Mouse (Mus musculus): ENCODE measurements around the gene Tmem52. TPM values are rescaled to one million over a fixed set of nuclear protein-coding genes. Genes with fewer than 3 reads are reported as not detected.

Gene Tmem52
- polyA plus RNA-seq, 1 experiment from 2014 or later: not detected

GRCm38 (mm10) chr4:155482733-155483540 lies 14.0 kb downstream of the Tmem52 start:
- Histone ChIP-seq H3K27ac (ENCODE audit: low read depth, low read length) (no peak overlapping the region), H3K4me2 (no peak overlapping the region), H3K4me3 (ENCODE audit: low read depth, low read length) (no peak overlapping the region), H3K4me1 (ENCODE audit: control insufficient read depth, insufficient read depth, low read length) (no peaks in the 10 kb centered on the region), H3K27me3 (ENCODE audit: control insufficient read depth, insufficient read depth, low read length) (no peaks in the 10 kb centered on the region; the same call in 1 of the 2 replicates), H3K9ac (ENCODE audit: low read length) (no peak overlapping the region), H3K9me3 (ENCODE audit: control insufficient read depth, low read length) (no peaks in the 10 kb centered on the region), H3K36me3 (ENCODE audit: control insufficient read depth, insufficient read depth, low read length) (no peaks in the 10 kb centered on the region)
- ATAC-seq (ENCODE audit: low FRiP score): no peak
- DNase-seq (ENCODE audit: low spot score, missing footprints): no peak
- WGBS: 56% methylated on average over 8 of the region's 8 CpGs

GRCm38 (mm10) chr4:155485521-155485920 lies 16.6 kb downstream of the Tmem52 start:
- no peak overlapping the region for H3K27ac ChIP-seq (ENCODE audit: low read depth, low read length)
- WGBS: 90% methylated on average over 3 of the region's 3 CpGs
- H3K4me1 ChIP-seq (ENCODE audit: control insufficient read depth, insufficient read depth, low read length): peaks cover 3% of the 10 kb centered on the region
- H3K4me2 ChIP-seq: no peak overlapping the region
- no peaks in the 10 kb centered on the region; the same call in 1 of the 2 replicates for H3K27me3 ChIP-seq (ENCODE audit: control insufficient read depth, insufficient read depth, low read length)
- no peaks in the 10 kb centered on the region for H3K36me3 ChIP-seq (ENCODE audit: control insufficient read depth, insufficient read depth, low read length)
- no peak for DNase-seq (ENCODE audit: low spot score, missing footprints)
- no peak overlapping the region for H3K4me3 ChIP-seq (ENCODE audit: low read depth, low read length)
- no peak overlapping the region for H3K9ac ChIP-seq (ENCODE audit: low read length)
- no peak for ATAC-seq (ENCODE audit: low FRiP score)
- no peaks in the 10 kb centered on the region for H3K9me3 ChIP-seq (ENCODE audit: control insufficient read depth, low read length)

GRCm38 (mm10) chr4:155487746-155488145 lies 18.8 kb downstream of the Tmem52 start:
- DNase-seq (ENCODE audit: low spot score, missing footprints) (no peak), ATAC-seq (ENCODE audit: low FRiP score) (no peak)
- H3K9ac ChIP-seq (ENCODE audit: low read length): no peak overlapping the region
- no peaks in the 10 kb centered on the region for H3K9me3 ChIP-seq (ENCODE audit: control insufficient read depth, low read length)
- WGBS: 49% methylated on average over 3 of the region's 3 CpGs
- H3K27ac ChIP-seq (ENCODE audit: low read depth, low read length): no peak overlapping the region
- H3K36me3 ChIP-seq (ENCODE audit: control insufficient read depth, insufficient read depth, low read length): no peaks in the 10 kb centered on the region
- no peak overlapping the region for H3K4me3 ChIP-seq (ENCODE audit: low read depth, low read length)
- peaks cover 7% of the 10 kb centered on the region for H3K4me1 ChIP-seq (ENCODE audit: control insufficient read depth, insufficient read depth, low read length)
- H3K27me3 ChIP-seq (ENCODE audit: control insufficient read depth, insufficient read depth, low read length): no peaks in the 10 kb centered on the region; the same call in 1 of the 2 replicates
- no peak overlapping the region for H3K4me2 ChIP-seq

GRCm38 (mm10) chr4:155488232-155489025 lies 19.5 kb downstream of the Tmem52 start:
- Histone ChIP-seq H3K27ac (ENCODE audit: low read depth, low read length) (no peak overlapping the region), H3K36me3 (ENCODE audit: control insufficient read depth, insufficient read depth, low read length) (no peaks in the 10 kb centered on the region), H3K4me2 (no peak overlapping the region), H3K4me1 (ENCODE audit: control insufficient read depth, insufficient read depth, low read length) (peaks cover 10% of the 10 kb centered on the region), H3K4me3 (ENCODE audit: low read depth, low read length) (no peak overlapping the region), H3K9me3 (ENCODE audit: control insufficient read depth, low read length) (no peaks in the 10 kb centered on the region), H3K27me3 (ENCODE audit: control insufficient read depth, insufficient read depth, low read length) (no peaks in the 10 kb centered on the region; the same call in 1 of the 2 replicates), H3K9ac (ENCODE audit: low read length) (0 out of 2 replicates have a peak overlapping the region, but pooled peaks have one; percentile 16)
- ATAC-seq (ENCODE audit: low FRiP score) (no peak), DNase-seq (ENCODE audit: low spot score, missing footprints) (no peak)
- 80% methylated on average over 8 of the region's 8 CpGs for WGBS

GRCm38 (mm10) chr4:155489101-155489970 lies 20.4 kb downstream of the Tmem52 start:
- DNase-seq (ENCODE audit: low spot score, missing footprints) (no peak), ATAC-seq (ENCODE audit: low FRiP score) (no peak)
- Histone ChIP-seq H3K27me3 (ENCODE audit: control insufficient read depth, insufficient read depth, low read length) (no peaks in the 10 kb centered on the region; the same call in 1 of the 2 replicates), H3K4me2 (no peak overlapping the region), H3K9ac (ENCODE audit: low read length) (no peak overlapping the region), H3K4me1 (ENCODE audit: control insufficient read depth, insufficient read depth, low read length) (peaks cover 19% of the 10 kb centered on the region), H3K9me3 (ENCODE audit: control insufficient read depth, low read length) (no peaks in the 10 kb centered on the region), H3K27ac (ENCODE audit: low read depth, low read length) (no peak overlapping the region), H3K36me3 (ENCODE audit: control insufficient read depth, insufficient read depth, low read length) (no peaks in the 10 kb centered on the region), H3K4me3 (ENCODE audit: low read depth, low read length) (no peak overlapping the region)
- WGBS: 87% methylated on average over 9 of the region's 9 CpGs

GRCm38 (mm10) chr4:155490456-155490855 lies 21.5 kb downstream of the Tmem52 start:
- ATAC-seq (ENCODE audit: low FRiP score) (no peak; the same call in 1 of the 2 replicates), DNase-seq (ENCODE audit: low spot score, missing footprints) (no peak)
- whole genome bisulfite sequencing: 28% methylated on average over 5 of the region's 5 CpGs
- peak overlapping the region; percentile 84; the same call in 1 of the 2 replicates for H3K27ac ChIP-seq (ENCODE audit: low read depth, low read length)
- H3K9me3 ChIP-seq (ENCODE audit: control insufficient read depth, low read length): no peaks in the 10 kb centered on the region
- H3K4me1 ChIP-seq (ENCODE audit: control insufficient read depth, insufficient read depth, low read length): peaks cover 19% of the 10 kb centered on the region
- no peaks in the 10 kb centered on the region for H3K36me3 ChIP-seq (ENCODE audit: control insufficient read depth, insufficient read depth, low read length)
- peak overlapping the region; percentile 100 for H3K9ac ChIP-seq (ENCODE audit: low read length)
- peak overlapping the region; percentile 74 for H3K4me2 ChIP-seq
- no peaks in the 10 kb centered on the region; the same call in 1 of the 2 replicates for H3K27me3 ChIP-seq (ENCODE audit: control insufficient read depth, insufficient read depth, low read length)
- peak overlapping the region; percentile 99 for H3K4me3 ChIP-seq (ENCODE audit: low read depth, low read length)

GRCm38 (mm10) chr4:155490990-155491504 lies 22.1 kb downstream of the Tmem52 start, which contains the start of gene Gnb1:
Gnb1 (plus strand) TSS chr4:155491361.
- peak within 1 kb of the TSS; percentile 100 for H3K9ac ChIP-seq (ENCODE audit: low read length)
- H3K4me1 ChIP-seq (ENCODE audit: control insufficient read depth, insufficient read depth, low read length): peaks cover 19% of the 10 kb centered on the region
- no peaks in the 10 kb centered on the region for H3K9me3 ChIP-seq (ENCODE audit: control insufficient read depth, low read length)
- H3K4me2 ChIP-seq: peak within 1 kb of the TSS; percentile 74
- WGBS: 0% methylated on average over 34 of the region's 60 CpGs
- ATAC-seq (ENCODE audit: low FRiP score): peak; percentile 89
- no peaks in the 10 kb centered on the region for H3K36me3 ChIP-seq (ENCODE audit: control insufficient read depth, insufficient read depth, low read length)
- H3K4me3 ChIP-seq (ENCODE audit: low read depth, low read length): peak within 1 kb of the TSS; percentile 99
- peak within 1 kb of the TSS; percentile 84 for H3K27ac ChIP-seq (ENCODE audit: low read depth, low read length)
- peak; percentile 100 for DNase-seq (ENCODE audit: low spot score, missing footprints)
- no peaks in the 10 kb centered on the region; the same call in 1 of the 2 replicates for H3K27me3 ChIP-seq (ENCODE audit: control insufficient read depth, insufficient read depth, low read length)

GRCm38 (mm10) chr4:155491529-155492130 lies 22.7 kb downstream of the Tmem52 start:
- Histone ChIP-seq H3K4me1 (ENCODE audit: control insufficient read depth, insufficient read depth, low read length) (peaks cover 19% of the 10 kb centered on the region), H3K27ac (ENCODE audit: low read depth, low read length) (peak overlapping the region; percentile 84), H3K9me3 (ENCODE audit: control insufficient read depth, low read length) (no peaks in the 10 kb centered on the region), H3K36me3 (ENCODE audit: control insufficient read depth, insufficient read depth, low read length) (no peaks in the 10 kb centered on the region), H3K4me3 (ENCODE audit: low read depth, low read length) (peak overlapping the region; percentile 99), H3K9ac (ENCODE audit: low read length) (peak overlapping the region; percentile 100), H3K27me3 (ENCODE audit: control insufficient read depth, insufficient read depth, low read length) (no peaks in the 10 kb centered on the region; the same call in 1 of the 2 replicates), H3K4me2 (peak overlapping the region; percentile 74)
- WGBS: under 1% methylated on average over 36 of the region's 54 CpGs
- peak; percentile 75 for ATAC-seq (ENCODE audit: low FRiP score)
- peak; percentile 96 for DNase-seq (ENCODE audit: low spot score, missing footprints)
